Mouse (Mus musculus): ENCODE measurements around the gene Clec2d.

GRCm38 (mm10) chr6:129229774-129230578 is 49.6 kb downstream of the Clec2d start:
- TF ChIP-seq POLR2A (IDR thresholded peaks at IDR 0.05; ENCODE audit: borderline replicate concordance, extremely low read depth, insufficient read depth, insufficient read length, poor library complexity, severe bottlenecking) (no peak), CTCF (IDR thresholded peaks at IDR 0.05; ENCODE audit: borderline replicate concordance, extremely low read depth, insufficient read depth, insufficient read length) (no peak)
